Mouse (Mus musculus) brain, embryonic 14.5 days (tissue): ENCODE measurements around the gene Arl6ip4.

Experiments
- CTCF ChIP-seq: fragments of 200-500 bp; IDR thresholded peaks from 2 replicates; pipeline ENCODE4 v1.5.1; 2012; ENCODE audit warnings: inconsistent platforms, mild to moderate bottlenecking, moderate library complexity, borderline replicate concordance; ENCODE audit not compliant: insufficient read depth, insufficient read length; ENCODE audit errors: extremely low read depth
- POLR2A ChIP-seq: fragments of 200-500 bp; IDR thresholded peaks from 2 replicates; pipeline ENCODE4 v1.6.1; 2012; ENCODE audit warnings: mild to moderate bottlenecking, inconsistent platforms, borderline replicate concordance; ENCODE audit not compliant: poor library complexity, insufficient read depth, insufficient read length, severe bottlenecking; ENCODE audit errors: extremely low read depth

GRCm38 (mm10) chr5:124083850-124084587 lies 31.9 kb upstream of the Arl6ip4 start:
- TF ChIP-seq CTCF, result no peak
- no peak for TF ChIP-seq POLR2A
